Mouse (Mus musculus) liver, embryonic 16.5 days (tissue): ENCODE results near the gene Fxyd7. TPM values are rescaled to one million over a fixed set of nuclear protein-coding genes. Genes with fewer than 3 reads are reported as not detected.
A peak's percentile ranks its signal among the peaks of the same experiment; 100 is the strongest.

Experiments
- ATAC-seq: fragments of 200-750 bp; cut with Nextera tagmentation; 2 replicates; pipeline ENCODE4 v1.8.0; 2017; ENCODE audit warnings: low read depth, mild to moderate bottlenecking, moderate number of reproducible peaks, moderate library complexity
- H3K27ac ChIP-seq: fragments of 300-500 bp; sonication (generic); 2 replicates; pipeline ENCODE4 v1.5.1; 2014; ENCODE audit warnings: mild to moderate bottlenecking, low read length
- H3K27me3 ChIP-seq: fragments of 300-500 bp; sonication (generic); 2 replicates; pipeline ENCODE4 v1.6.1; 2014; ENCODE audit warnings: low read depth, low read length, mixed read lengths; ENCODE audit not compliant: control insufficient read depth, insufficient read depth
- H3K36me3 ChIP-seq: fragments of 300-500 bp; sonication (generic); 2 replicates; pipeline ENCODE4 v1.6.1; 2014; ENCODE audit warnings: mild to moderate bottlenecking; ENCODE audit not compliant: control insufficient read depth, insufficient read depth
- H3K4me1 ChIP-seq: fragments of 300-500 bp; sonication (generic); 2 replicates; pipeline ENCODE4 v1.6.1; 2014; ENCODE audit warnings: low read depth, low read length, mixed read lengths; ENCODE audit not compliant: control insufficient read depth
- H3K4me2 ChIP-seq: fragments of 300-500 bp; sonication (generic); 2 replicates; pipeline ENCODE4 v1.6.1; 2014; ENCODE audit warnings: low read depth, low read length, mixed read lengths
- H3K4me3 ChIP-seq: fragments of 300-500 bp; sonication (generic); 2 replicates; pipeline ENCODE4 v1.5.1; 2014; ENCODE audit warnings: low read depth, mild to moderate bottlenecking, low read length
- H3K9ac ChIP-seq: fragments of 300-500 bp; sonication (generic); 2 replicates; pipeline ENCODE4 v1.6.1; 2014; ENCODE audit warnings: low read depth, low read length
- H3K9me3 ChIP-seq: fragments of 300-500 bp; sonication (generic); replicated peaks from 2 replicates; pipeline ENCODE4 v1.6.1; 2016; ENCODE audit warnings: low read length; ENCODE audit not compliant: control insufficient read depth
- WGBS: fragments of 180-500 bp; shearing (Covaris S2); extraction: QIAGEN DNeasy Blood & Tissue Kit; methylation state at CpG from one replicate; pipeline ENCODE4 v1.1.7; 2014; ENCODE audit not compliant: insufficient replicate concordance; 5-methylcytosine and 5-hydroxymethylcytosine counted together
- polyA plus RNA-seq: library from polyadenylated mRNA; unstranded; fragments of >200 nt; fragmentation: Nextera tagmentation; extraction: Ambion mirVana; gene quantifications from 2 replicates; pipeline ENCODE4 v1.2.1, GENCODE M21; 2015

Fxyd7 gene
- polyA plus RNA-seq, 1 experiment from 2014 or later, result 0.65 TPM

DNA sequence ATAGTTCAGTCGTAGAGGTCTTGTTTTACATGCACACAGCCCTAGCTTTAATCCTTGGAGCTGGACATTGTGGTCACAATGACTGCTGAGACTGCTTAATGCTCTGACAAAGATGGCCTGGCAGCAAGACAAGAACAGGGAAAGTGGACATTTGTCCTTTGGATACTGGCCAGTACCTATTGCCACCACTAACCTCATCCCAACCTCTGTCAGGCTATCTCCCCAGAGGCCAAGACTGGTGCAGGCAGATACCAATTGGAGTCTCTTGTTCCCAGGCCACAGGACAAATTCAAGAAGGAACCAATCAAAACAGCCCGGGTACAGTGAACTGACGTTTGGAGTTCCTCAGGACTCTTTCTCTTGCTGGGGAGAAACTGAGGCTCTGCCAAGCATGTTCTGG, 36.9 kb upstream of the Fxyd7 start:
- H3K4me2 ChIP-seq, result no peak overlapping the region
- H3K9me3 ChIP-seq, result no peaks in the 10 kb centered on the region
- no peak overlapping the region for H3K9ac ChIP-seq
- H3K4me3 ChIP-seq, result no peak overlapping the region
- no peaks in the 10 kb centered on the region for H3K4me1 ChIP-seq
- H3K27ac ChIP-seq, result no peak overlapping the region
- no peaks in the 10 kb centered on the region for H3K27me3 ChIP-seq
- 45% methylated on average over 3 of the region's 3 CpGs for WGBS
- no peaks in the 10 kb centered on the region for H3K36me3 ChIP-seq
- no peak for ATAC-seq

DNA sequence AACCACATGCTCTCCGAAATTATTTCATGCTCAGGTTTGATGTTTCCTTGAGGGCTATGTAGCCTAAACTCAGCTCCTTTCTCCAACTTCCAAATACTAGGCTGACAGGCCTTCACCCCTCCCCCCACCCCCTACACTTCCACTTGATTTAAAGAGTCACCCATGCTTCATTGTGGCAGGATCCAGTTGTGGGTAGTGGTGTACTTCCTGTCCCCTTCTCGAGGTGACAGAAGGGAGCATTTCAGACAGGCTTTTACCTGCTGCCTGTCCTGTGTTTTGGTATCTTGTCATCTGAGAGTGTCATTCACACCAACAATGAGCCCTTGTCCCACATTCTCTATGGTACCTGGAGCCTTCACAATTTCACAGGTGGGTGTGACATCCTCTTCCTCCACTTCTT, 36.0 kb upstream of the Fxyd7 start:
- ATAC-seq, result no peak
- WGBS, result 23% methylated on average over 2 of the region's 2 CpGs
- H3K27ac ChIP-seq, result no peak overlapping the region

DNA sequence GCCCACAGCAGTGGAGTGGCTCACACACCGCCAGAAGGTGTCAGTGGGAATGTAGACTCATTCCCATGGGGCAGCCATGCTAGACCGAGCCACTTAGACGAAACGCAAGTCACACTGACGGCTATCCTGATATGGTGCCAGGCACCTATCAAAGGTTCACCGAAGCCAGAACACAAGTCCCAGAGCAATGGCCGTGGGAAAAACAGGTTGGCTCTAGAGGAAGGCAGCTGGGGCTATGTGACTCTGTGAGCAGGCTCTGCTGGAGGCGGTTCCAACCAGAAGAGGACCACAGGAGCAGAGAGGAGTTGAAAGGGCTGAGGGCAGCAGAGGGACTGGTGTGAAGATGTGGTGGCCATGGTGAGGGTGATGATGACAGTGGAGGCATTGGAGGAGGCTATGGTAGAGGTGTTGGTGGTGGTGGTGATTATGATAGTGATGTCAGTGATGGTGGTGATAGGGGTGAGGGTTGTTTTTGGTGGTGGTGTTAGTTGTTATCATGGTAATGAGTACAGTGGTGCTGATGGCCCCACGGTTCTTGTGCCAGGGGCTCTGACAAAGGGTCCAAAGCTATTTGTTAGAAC, 35.0 kb upstream of the Fxyd7 start:
- Histone ChIP-seq H3K36me3 (no peaks in the 10 kb centered on the region), H3K27ac (no peak overlapping the region), H3K4me3 (no peak overlapping the region), H3K27me3 (no peaks in the 10 kb centered on the region), H3K9me3 (no peaks in the 10 kb centered on the region), H3K4me2 (no peak overlapping the region), H3K9ac (no peak overlapping the region), H3K4me1 (no peaks in the 10 kb centered on the region)
- no peak for ATAC-seq
- 72% methylated on average over 9 of the region's 9 CpGs for WGBS

More for the DNA sequence above, 36.0 kb upstream of the Fxyd7 start:
- no peaks in the 10 kb centered on the region for H3K4me1 ChIP-seq
- H3K9ac ChIP-seq, result no peak overlapping the region
- no peak overlapping the region for H3K4me2 ChIP-seq
- H3K9me3 ChIP-seq, result no peaks in the 10 kb centered on the region
- no peak overlapping the region for H3K4me3 ChIP-seq
- H3K27me3 ChIP-seq, result no peaks in the 10 kb centered on the region
- H3K36me3 ChIP-seq, result no peaks in the 10 kb centered on the region

DNA sequence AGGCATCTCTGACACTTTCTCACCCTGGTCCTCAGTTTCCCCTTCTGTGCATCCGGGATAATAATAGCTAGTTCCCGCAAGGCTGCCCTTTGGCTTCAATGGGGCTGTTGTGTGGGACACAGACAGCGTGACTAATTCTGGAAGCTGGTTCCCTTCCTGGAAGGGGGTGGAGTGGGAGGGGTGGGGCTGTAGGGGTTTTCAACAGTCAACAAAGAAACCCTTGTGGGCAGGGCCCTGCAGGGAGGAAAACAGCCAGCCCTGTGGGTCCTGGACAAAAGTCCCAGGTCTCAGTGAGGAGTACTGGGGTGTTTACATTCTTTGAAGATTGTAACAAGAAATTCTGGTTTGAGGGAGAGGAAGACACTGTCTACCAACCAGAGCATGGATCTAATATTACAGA, 33.9 kb upstream of the Fxyd7 start:
- Histone ChIP-seq H3K4me1 (no peaks in the 10 kb centered on the region), H3K9me3 (no peaks in the 10 kb centered on the region), H3K27ac (no peak overlapping the region), H3K4me3 (no peak overlapping the region), H3K27me3 (no peaks in the 10 kb centered on the region), H3K4me2 (no peak overlapping the region), H3K36me3 (no peaks in the 10 kb centered on the region), H3K9ac (no peak overlapping the region)
- WGBS, result 39% methylated on average over 3 of the region's 3 CpGs
- peak; percentile 20; the same call in 1 of the 2 replicates for ATAC-seq

DNA sequence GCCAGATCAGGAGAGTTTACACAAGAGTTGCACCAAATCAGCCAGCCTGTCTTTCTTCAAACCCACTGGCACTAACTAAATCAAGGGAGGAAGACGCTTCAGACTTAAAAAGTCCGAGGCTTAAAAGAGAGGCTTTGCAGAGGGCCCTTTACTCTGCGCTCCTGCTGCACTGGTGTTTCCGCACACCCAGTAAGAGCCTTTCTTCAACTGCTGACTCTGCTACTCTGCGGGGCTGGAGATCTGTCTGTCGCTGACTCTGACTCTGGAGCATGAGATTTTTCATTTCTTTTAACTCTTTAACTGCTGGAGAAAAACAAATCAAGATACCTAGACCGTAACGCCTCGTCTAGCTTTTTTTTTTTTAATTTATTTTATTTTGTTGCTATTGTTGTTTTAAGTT, 32.9 kb upstream of the Fxyd7 start:
- Histone ChIP-seq H3K4me2 (no peak overlapping the region), H3K9ac (no peak overlapping the region), H3K36me3 (no peaks in the 10 kb centered on the region), H3K4me3 (no peak overlapping the region), H3K9me3 (no peaks in the 10 kb centered on the region), H3K4me1 (no peaks in the 10 kb centered on the region; the same call in 1 of the 2 replicates), H3K27ac (0 out of 2 replicates have a peak overlapping the region, but pooled peaks have one; percentile 18), H3K27me3 (no peaks in the 10 kb centered on the region)
- no peak for ATAC-seq
- 48% methylated on average over 9 of the region's 9 CpGs for WGBS

DNA sequence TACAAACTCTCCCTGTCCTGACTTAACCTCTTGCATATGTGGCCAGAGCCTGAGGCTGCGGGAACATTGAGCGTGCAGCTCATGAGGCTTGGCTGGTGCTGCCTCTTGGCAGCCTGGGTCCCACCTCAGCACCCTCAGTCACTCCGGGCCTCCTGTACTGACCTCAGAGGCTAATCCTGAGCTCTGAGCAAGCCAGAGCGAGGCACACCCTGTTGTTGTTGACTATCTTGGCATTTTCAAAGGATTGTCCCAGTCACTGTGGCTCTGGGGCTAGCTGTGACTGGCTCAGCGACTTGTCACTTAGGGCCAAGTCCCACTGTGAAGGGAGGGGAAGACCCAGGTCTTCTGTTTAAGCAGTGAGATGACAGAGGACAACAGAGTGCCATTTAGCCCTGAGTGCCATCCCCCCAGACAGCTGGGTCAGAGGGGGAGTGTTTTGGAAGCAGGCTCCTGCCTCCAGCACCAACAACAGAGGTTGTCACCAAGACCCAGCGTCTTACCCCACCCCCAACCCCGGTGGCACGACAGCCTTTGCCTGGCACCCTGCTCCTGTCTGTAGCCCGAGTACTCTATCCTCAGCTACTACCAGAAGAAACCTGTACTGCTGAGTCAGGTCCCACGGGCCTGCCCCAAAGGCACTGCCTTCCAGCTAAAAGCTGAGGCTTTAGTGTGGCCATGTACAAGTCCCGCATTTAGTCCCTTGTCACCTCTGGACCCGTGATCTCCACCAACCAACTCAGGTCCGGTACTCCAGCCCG, 31.7 kb upstream of the Fxyd7 start:
- H3K27ac ChIP-seq, result no peak overlapping the region
- H3K4me1 ChIP-seq, result no peaks in the 10 kb centered on the region; the same call in 1 of the 2 replicates
- no peaks in the 10 kb centered on the region for H3K27me3 ChIP-seq
- no peaks in the 10 kb centered on the region for H3K36me3 ChIP-seq
- no peak overlapping the region for H3K9ac ChIP-seq
- H3K4me2 ChIP-seq, result no peak overlapping the region
- no peak overlapping the region for H3K4me3 ChIP-seq
- 53% methylated on average over 14 of the region's 14 CpGs for WGBS
- peak; percentile 47; the same call in 1 of the 2 replicates for ATAC-seq
- no peaks in the 10 kb centered on the region for H3K9me3 ChIP-seq

DNA sequence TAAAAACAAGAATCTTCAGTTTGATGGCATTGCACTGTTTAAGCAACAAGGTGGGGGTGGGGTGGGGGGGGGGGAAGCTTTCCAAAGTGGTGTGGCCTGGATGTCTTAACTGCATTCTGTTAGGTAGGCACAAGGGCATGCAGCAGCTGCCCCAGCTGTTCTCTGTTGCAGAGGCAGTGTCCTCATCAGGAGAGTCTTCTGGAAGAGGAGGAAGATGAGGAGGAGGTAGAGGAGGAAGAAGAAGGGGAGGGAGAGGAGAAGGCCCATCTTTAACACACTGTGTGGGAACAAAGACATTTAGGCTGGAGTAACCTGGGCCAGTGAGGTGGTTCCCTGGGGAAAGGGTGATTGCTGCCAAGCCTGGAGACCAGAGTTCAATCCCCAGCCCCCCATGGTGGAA, 30.8 kb upstream of the Fxyd7 start:
- no peaks in the 10 kb centered on the region for H3K9me3 ChIP-seq
- H3K4me1 ChIP-seq, result no peaks in the 10 kb centered on the region; the same call in 1 of the 2 replicates
- no peaks in the 10 kb centered on the region for H3K27me3 ChIP-seq
- H3K4me2 ChIP-seq, result no peak overlapping the region
- no peaks in the 10 kb centered on the region for H3K36me3 ChIP-seq
- H3K27ac ChIP-seq, result no peak overlapping the region
- no peak for ATAC-seq
- no peak overlapping the region for H3K9ac ChIP-seq
- no peak overlapping the region for H3K4me3 ChIP-seq

DNA sequence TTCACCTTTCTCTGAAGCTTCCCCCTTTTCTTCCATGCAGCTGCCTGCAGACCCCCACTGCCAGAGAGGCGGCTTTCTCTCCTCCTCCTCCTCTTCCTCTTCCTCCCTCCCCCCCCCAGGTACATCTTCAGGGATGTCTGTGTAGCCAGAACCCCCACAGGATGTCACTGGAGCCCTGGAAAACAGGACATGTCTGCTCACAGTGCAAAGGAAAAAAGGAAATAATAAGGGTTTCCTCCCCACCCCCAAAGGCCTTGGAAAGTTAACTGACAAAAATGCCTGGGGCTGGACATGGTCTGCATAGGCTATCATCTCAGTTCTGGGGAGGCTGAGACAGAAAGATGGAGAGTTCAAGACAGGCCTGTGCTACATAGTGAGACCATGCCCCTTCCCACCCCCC, 29.8 kb upstream of the Fxyd7 start:
- WGBS, result 24% methylated on average over 1 of the region's 1 CpGs

DNA sequence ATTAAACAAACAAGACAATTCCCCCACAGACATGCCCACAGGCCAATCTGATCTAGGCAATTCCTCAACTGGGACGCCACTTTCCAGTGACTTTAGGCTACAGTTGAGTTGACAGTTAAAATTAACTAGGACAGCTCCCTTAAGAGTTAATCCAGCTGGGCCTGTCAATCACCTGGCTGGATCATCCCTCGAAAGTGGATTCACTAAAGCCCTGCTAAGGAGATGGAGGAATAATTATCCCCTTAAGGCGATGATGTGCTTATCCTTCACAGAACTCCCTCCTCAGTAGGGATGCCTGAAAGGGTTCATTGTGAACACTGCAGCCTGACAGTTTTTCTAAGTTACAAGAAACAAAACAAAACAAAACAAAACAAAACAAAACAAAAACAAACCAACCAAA, 29.3 kb upstream of the Fxyd7 start:
- no peak overlapping the region for H3K9ac ChIP-seq
- no peaks in the 10 kb centered on the region for H3K9me3 ChIP-seq
- no peaks in the 10 kb centered on the region for H3K36me3 ChIP-seq
- no peak overlapping the region for H3K4me2 ChIP-seq
- ATAC-seq, result no peak
- H3K4me1 ChIP-seq, result no peaks in the 10 kb centered on the region; the same call in 1 of the 2 replicates
- no peak overlapping the region for H3K27ac ChIP-seq
- H3K4me3 ChIP-seq, result no peak overlapping the region
- H3K27me3 ChIP-seq, result no peaks in the 10 kb centered on the region
- WGBS, result 68% methylated on average over 3 of the region's 3 CpGs

More for the DNA sequence above, 29.8 kb upstream of the Fxyd7 start:
- Histone ChIP-seq H3K4me1 (no peaks in the 10 kb centered on the region; the same call in 1 of the 2 replicates), H3K27ac (no peak overlapping the region), H3K4me2 (no peak overlapping the region), H3K4me3 (no peak overlapping the region), H3K36me3 (no peaks in the 10 kb centered on the region), H3K27me3 (no peaks in the 10 kb centered on the region), H3K9me3 (no peaks in the 10 kb centered on the region), H3K9ac (no peak overlapping the region)
- ATAC-seq, result no peak
